Mouse (Mus musculus) cerebral cortex, adult 2 months (tissue): Measurements from ENCODE around the gene Vkorc1l1.

Experiments used
- WGBS: fragments of 180-500 bp; shearing (Covaris S2); methylation state at CpG from one replicate; pipeline ENCODE4 v1.1.7; 2018; 5-methylcytosine and 5-hydroxymethylcytosine counted together

The Vkorc1l1 gene

GRCm38 (mm10) chr5:130001356-130001987 lies 59.7 kb downstream of the Vkorc1l1 start:
- 77% methylated on average over 5 of the region's 5 CpGs for WGBS

GRCm38 (mm10) chr5:130002301-130003146 lies 60.8 kb downstream of the Vkorc1l1 start, which contains the start of gene Gusb:
Gusb (minus strand) TSS chr5:130003049.
- WGBS, result 1% methylated on average over 39 of the region's 39 CpGs

GRCm38 (mm10) chr5:130003229-130003628 lies 61.5 kb downstream of the Vkorc1l1 start:
- 80% methylated on average over 7 of the region's 7 CpGs for WGBS

- WGBS, result 95% methylated on average over 1 of the region's 1 CpGs
Observed at GRCm38 (mm10) chr5:130007344-130007743, 65.6 kb downstream of the Vkorc1l1 start.

- WGBS, result 82% methylated on average over 6 of the region's 6 CpGs
Observed at GRCm38 (mm10) chr5:130008034-130008590, 66.3 kb downstream of the Vkorc1l1 start.

GRCm38 (mm10) chr5:130009784-130010183 lies 68.0 kb downstream of the Vkorc1l1 start:
- WGBS, result 92% methylated on average over 4 of the region's 4 CpGs

GRCm38 (mm10) chr5:130010961-130011360 lies 69.2 kb downstream of the Vkorc1l1 start:
- 97% methylated on average over 5 of the region's 5 CpGs for WGBS

- 97% methylated on average over 3 of the region's 3 CpGs for WGBS
Observed at GRCm38 (mm10) chr5:130015104-130015503, 73.3 kb downstream of the Vkorc1l1 start.

- 87% methylated on average over 8 of the region's 8 CpGs for WGBS
Observed at GRCm38 (mm10) chr5:130019461-130019860, 77.7 kb downstream of the Vkorc1l1 start.

GRCm38 (mm10) chr5:130021361-130021966 lies 79.7 kb downstream of the Vkorc1l1 start:
- WGBS, result 59% methylated on average over 5 of the region's 5 CpGs

GRCm38 (mm10) chr5:130022366-130022765 lies 80.6 kb downstream of the Vkorc1l1 start:
- WGBS, result 90% methylated on average over 7 of the region's 7 CpGs

GRCm38 (mm10) chr5:130023067-130023766 lies 81.4 kb downstream of the Vkorc1l1 start:
- WGBS, result 35% methylated on average over 12 of the region's 12 CpGs

- under 1% methylated on average over 32 of the region's 32 CpGs for WGBS
Observed at GRCm38 (mm10) chr5:130023767-130024539, 82.2 kb downstream of the Vkorc1l1 start.

GRCm38 (mm10) chr5:130027134-130027533 lies 85.4 kb downstream of the Vkorc1l1 start:
- 68% methylated on average over 5 of the region's 5 CpGs for WGBS

GRCm38 (mm10) chr5:130027696-130028095 lies 85.9 kb downstream of the Vkorc1l1 start:
- WGBS, result 76% methylated on average over 7 of the region's 7 CpGs

GRCm38 (mm10) chr5:130029142-130029897 lies 87.5 kb downstream of the Vkorc1l1 start, which contains the start of the genes Asl and Crcp:
Asl (minus strand) TSS chr5:130029247.
Crcp (plus strand) TSS chr5:130029290.
- 3% methylated on average over 51 of the region's 51 CpGs for WGBS

GRCm38 (mm10) chr5:130031410-130032390 lies 89.9 kb downstream of the Vkorc1l1 start:
- WGBS, result 93% methylated on average over 19 of the region's 19 CpGs

- 95% methylated on average over 2 of the region's 2 CpGs for WGBS
Observed at GRCm38 (mm10) chr5:130033869-130034268, 92.1 kb downstream of the Vkorc1l1 start.
